Mouse (Mus musculus): Measurements from ENCODE around the gene Kcnj2. TPM values are rescaled to one million over a fixed set of nuclear protein-coding genes. Genes with fewer than 3 reads are reported as not detected.

The Kcnj2 gene
- polyA plus RNA-seq, 1 experiment = not detected

DNA sequence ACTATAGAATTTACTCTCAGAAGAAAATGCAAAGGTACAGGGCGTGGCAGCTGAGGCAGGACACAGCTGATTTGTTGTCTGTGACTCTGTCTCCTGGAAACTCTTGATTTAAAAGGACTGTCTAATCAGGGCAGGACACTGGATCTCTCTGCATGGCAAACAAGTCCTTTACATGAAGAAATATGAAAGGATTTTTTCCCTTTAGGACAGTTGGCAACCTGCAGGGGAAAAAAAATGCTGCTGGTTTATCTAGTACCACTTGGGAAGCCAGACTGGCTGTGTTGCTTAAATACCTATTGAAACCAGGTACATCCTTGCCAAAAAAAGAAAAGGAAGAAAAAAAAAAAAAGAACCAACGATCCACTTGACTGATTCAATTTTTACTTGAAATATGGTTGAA lies 17.0 kb downstream of the Kcnj2 start:
- H3K4me1 ChIP-seq (ENCODE audit: control insufficient read depth) = no peaks in the 10 kb centered on the region
- no peaks in the 10 kb centered on the region for H3K9me3 ChIP-seq (ENCODE audit: control insufficient read depth, low read length)
- no peak for TF ChIP-seq TAL1 (IDR thresholded peaks at IDR 0.05; ENCODE audit: low read length)
- H3K4me3 ChIP-seq (replicated peaks) = no peak overlapping the region
- H3K36me3 ChIP-seq (ENCODE audit: control insufficient read depth) = no peaks in the 10 kb centered on the region
- no peaks in the 10 kb centered on the region for H3K27me3 ChIP-seq (ENCODE audit: control insufficient read depth)

DNA sequence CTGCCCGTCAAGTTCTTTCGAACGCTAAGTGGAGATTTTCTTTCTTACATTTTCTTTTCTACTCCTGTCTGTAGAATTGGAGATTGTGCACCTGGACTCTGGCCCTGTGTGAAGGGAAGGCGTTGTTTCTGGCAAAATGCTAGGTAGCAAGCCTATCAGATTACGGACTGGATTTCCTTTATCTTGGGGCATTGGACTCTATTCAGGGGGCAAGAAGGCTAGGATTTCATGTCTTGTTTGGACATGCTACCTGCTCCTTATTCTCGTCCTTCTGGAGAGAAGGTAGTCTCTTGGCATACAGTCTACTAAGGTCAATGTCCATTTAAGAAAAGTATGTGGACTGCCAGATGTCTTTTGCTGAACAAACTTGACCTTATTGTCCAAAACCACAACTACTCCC lies 21.0 kb downstream of the Kcnj2 start:
- no peak for TF ChIP-seq TAL1 (IDR thresholded peaks at IDR 0.05; ENCODE audit: low read length)
- TF ChIP-seq GATA1 (IDR thresholded peaks at IDR 0.05; ENCODE audit: low read length) = no peak
- no peak overlapping the region for H3K4me3 ChIP-seq (replicated peaks)
- no peaks in the 10 kb centered on the region for H3K27me3 ChIP-seq (ENCODE audit: control insufficient read depth)
- H3K9me3 ChIP-seq (ENCODE audit: control insufficient read depth, low read length) = no peaks in the 10 kb centered on the region
- H3K4me1 ChIP-seq (ENCODE audit: control insufficient read depth) = no peaks in the 10 kb centered on the region
- no peaks in the 10 kb centered on the region for H3K36me3 ChIP-seq (ENCODE audit: control insufficient read depth)

DNA sequence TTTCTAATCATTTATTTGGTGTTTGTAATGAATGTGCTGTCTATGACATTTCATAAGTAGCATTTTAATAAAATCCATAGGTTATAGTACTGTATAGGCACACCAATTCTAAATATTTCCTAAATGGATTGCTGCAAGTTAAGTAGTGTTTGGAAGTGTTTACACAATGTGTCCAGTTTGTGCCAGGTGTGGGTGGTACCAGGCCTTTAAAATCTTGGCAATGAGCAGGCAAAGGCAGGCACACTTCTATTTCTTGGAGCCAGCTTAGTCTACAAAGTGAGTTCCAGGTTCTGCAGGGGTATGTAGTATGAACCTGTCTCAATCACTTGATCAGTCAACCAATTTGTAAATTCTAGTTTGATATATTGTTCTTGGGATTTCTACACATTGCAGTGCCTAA lies 22.3 kb downstream of the Kcnj2 start:
- Histone ChIP-seq H3K27me3 (ENCODE audit: control insufficient read depth) (no peaks in the 10 kb centered on the region), H3K4me1 (ENCODE audit: control insufficient read depth) (no peaks in the 10 kb centered on the region), H3K4me3 (replicated peaks) (no peak overlapping the region), H3K9me3 (ENCODE audit: control insufficient read depth, low read length) (no peaks in the 10 kb centered on the region), H3K36me3 (ENCODE audit: control insufficient read depth) (no peaks in the 10 kb centered on the region)
- no peak for TF ChIP-seq TAL1 (IDR thresholded peaks at IDR 0.05; ENCODE audit: low read length)
- no peak for TF ChIP-seq GATA1 (IDR thresholded peaks at IDR 0.05; ENCODE audit: low read length)

DNA sequence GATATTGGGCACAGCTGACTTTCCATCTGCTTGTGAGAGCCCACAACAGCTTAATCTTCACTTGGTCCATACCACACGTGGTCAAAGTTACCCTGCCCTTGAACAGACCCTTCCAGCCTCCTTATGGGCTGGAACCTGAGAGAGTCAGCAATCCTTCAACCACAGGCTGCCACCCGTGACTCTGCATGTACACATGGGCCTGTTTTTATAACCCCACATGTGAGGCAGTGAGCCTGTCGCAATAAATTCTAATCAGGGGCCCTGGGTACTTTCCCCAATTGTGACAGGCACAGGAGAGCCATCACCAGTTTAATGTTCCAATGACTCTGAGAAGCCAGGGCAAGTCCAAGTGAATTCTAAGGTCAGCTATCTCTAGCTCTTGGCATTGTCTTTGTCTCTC lies 22.8 kb downstream of the Kcnj2 start:
- Histone ChIP-seq H3K9me3 (ENCODE audit: control insufficient read depth, low read length) (no peaks in the 10 kb centered on the region), H3K4me3 (replicated peaks) (no peak overlapping the region), H3K4me1 (ENCODE audit: control insufficient read depth) (no peaks in the 10 kb centered on the region), H3K36me3 (ENCODE audit: control insufficient read depth) (no peaks in the 10 kb centered on the region), H3K27me3 (ENCODE audit: control insufficient read depth) (no peaks in the 10 kb centered on the region)
- no peak for TF ChIP-seq GATA1 (IDR thresholded peaks at IDR 0.05; ENCODE audit: low read length)
- no peak for TF ChIP-seq TAL1 (IDR thresholded peaks at IDR 0.05; ENCODE audit: low read length)

DNA sequence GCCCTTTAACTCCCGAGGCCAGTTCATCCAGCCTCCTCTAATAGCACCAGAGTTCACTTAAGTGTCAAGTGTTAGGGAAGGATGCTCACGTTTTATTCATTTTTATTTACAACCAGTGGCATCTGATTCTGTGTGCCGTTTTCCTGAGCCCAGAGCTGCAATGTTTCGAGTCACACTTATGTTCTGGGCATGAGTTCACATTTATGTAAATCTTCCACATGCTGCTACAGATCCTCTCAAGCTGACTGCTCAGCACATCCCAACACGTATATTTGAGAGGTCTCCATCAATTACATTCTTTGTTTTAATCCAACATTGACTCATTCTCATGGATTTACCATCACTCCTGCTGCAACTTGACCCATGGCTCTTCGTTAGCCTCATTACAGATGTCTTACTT lies 25.2 kb downstream of the Kcnj2 start:
- no peak overlapping the region for H3K4me3 ChIP-seq (replicated peaks)
- H3K4me1 ChIP-seq (ENCODE audit: control insufficient read depth) = no peaks in the 10 kb centered on the region
- TF ChIP-seq TAL1 (IDR thresholded peaks at IDR 0.05; ENCODE audit: low read length) (no peak), GATA1 (IDR thresholded peaks at IDR 0.05; ENCODE audit: low read length) (no peak)

DNA sequence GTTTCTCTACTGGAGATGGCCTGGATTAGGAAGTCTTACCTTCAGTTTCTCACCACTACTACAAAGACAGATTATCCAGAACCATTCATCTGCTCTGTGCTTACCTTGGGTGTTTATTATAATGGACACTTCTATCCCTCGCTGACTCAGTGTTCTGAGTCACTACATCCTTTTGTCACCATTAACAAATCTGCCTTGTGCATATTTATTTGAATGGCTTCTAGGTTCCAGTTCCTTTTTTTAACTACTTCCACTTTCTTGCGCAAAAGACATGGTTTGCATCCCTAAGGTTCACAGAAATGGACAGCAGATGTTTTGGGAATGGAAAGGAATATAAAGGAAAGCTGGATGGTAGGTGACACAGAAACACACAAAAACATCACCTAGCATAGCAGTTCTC lies 27.0 kb downstream of the Kcnj2 start:
- Histone ChIP-seq H3K36me3 (ENCODE audit: control insufficient read depth) (no peaks in the 10 kb centered on the region), H3K4me3 (replicated peaks) (no peak overlapping the region), H3K27me3 (ENCODE audit: control insufficient read depth) (no peaks in the 10 kb centered on the region), H3K9me3 (ENCODE audit: control insufficient read depth, low read length) (no peaks in the 10 kb centered on the region), H3K4me1 (ENCODE audit: control insufficient read depth) (no peaks in the 10 kb centered on the region)
- no peak for TF ChIP-seq TAL1 (IDR thresholded peaks at IDR 0.05; ENCODE audit: low read length)
- no peak for TF ChIP-seq GATA1 (IDR thresholded peaks at IDR 0.05; ENCODE audit: low read length)

More for the DNA sequence above, 25.2 kb downstream of the Kcnj2 start:
- H3K36me3 ChIP-seq (ENCODE audit: control insufficient read depth) = no peaks in the 10 kb centered on the region
- no peaks in the 10 kb centered on the region for H3K9me3 ChIP-seq (ENCODE audit: control insufficient read depth, low read length)
- no peaks in the 10 kb centered on the region for H3K27me3 ChIP-seq (ENCODE audit: control insufficient read depth)

DNA sequence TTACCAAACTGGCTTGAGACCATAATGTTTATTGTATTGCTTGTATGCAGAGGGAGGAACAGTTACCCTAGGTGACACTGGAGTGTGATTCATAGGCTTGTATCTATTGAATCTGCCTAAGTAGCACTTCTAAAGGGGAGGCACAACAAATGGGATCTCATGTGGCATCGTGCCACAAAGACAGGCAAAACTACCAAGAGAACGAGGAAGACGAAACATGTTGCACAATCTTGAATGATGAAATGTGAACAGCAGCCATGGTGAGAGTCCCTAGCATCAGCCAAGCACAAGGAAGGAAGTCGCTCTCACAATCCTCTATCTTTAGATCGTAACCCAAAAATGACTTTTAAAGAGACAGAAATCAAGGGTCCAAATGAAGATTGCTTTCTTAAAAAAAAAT lies 30.6 kb downstream of the Kcnj2 start:
- H3K4me1 ChIP-seq (ENCODE audit: control insufficient read depth) = no peaks in the 10 kb centered on the region
- H3K27me3 ChIP-seq (ENCODE audit: control insufficient read depth) = no peaks in the 10 kb centered on the region
- no peaks in the 10 kb centered on the region for H3K9me3 ChIP-seq (ENCODE audit: control insufficient read depth, low read length)
- TF ChIP-seq TAL1 (IDR thresholded peaks at IDR 0.05; ENCODE audit: low read length) = no peak
- TF ChIP-seq GATA1 (IDR thresholded peaks at IDR 0.05; ENCODE audit: low read length) = no peak
- no peaks in the 10 kb centered on the region for H3K36me3 ChIP-seq (ENCODE audit: control insufficient read depth)
- no peak overlapping the region for H3K4me3 ChIP-seq (replicated peaks)

DNA sequence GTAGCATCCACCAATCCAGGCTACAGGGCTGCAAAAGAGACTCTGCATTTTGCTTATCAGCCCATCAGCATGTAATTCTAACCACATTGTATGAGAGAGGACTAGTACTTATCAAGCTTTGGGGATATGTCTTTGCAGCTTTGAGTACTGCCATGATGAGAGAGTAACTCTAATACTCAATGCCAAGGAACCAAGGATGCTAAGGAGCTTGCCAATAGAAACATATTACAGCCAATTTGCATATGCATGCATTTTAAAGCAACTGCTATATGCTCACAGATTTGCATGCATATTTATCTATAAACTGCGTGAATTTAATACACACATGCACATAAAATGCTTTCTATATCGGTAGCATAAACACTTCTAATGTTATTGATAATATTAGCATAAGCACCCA lies 34.2 kb downstream of the Kcnj2 start:
- Histone ChIP-seq H3K4me1 (ENCODE audit: control insufficient read depth) (no peaks in the 10 kb centered on the region), H3K27me3 (ENCODE audit: control insufficient read depth) (no peaks in the 10 kb centered on the region), H3K9me3 (ENCODE audit: control insufficient read depth, low read length) (no peaks in the 10 kb centered on the region), H3K4me3 (replicated peaks) (no peak overlapping the region), H3K36me3 (ENCODE audit: control insufficient read depth) (no peaks in the 10 kb centered on the region)
- TF ChIP-seq GATA1 (IDR thresholded peaks at IDR 0.05; ENCODE audit: low read length) (no peak), TAL1 (IDR thresholded peaks at IDR 0.05; ENCODE audit: low read length) (no peak)

DNA sequence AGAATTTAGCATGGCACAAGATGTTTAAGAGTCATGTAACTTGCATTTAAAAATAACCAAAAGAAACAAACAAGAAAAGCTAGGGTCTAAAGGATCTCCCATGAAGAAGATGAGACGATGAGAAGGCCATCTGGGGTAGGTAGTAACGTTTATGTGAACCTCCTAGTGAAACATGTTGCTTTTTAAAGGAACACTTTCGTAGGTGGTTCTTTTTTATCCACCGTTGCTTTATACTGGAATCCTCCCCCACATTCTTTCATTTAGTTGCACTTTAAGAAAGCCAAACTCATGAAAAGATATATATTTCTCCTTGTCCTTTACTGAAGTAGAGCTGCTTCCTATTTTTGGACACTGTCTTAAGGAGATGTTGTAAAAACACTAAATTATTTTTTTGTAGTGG lies 34.7 kb downstream of the Kcnj2 start:
- no peaks in the 10 kb centered on the region for H3K4me1 ChIP-seq (ENCODE audit: control insufficient read depth)
- H3K9me3 ChIP-seq (ENCODE audit: control insufficient read depth, low read length) = no peaks in the 10 kb centered on the region
- no peak overlapping the region for H3K4me3 ChIP-seq (replicated peaks)
- no peaks in the 10 kb centered on the region for H3K36me3 ChIP-seq (ENCODE audit: control insufficient read depth)
- no peaks in the 10 kb centered on the region for H3K27me3 ChIP-seq (ENCODE audit: control insufficient read depth)
- TF ChIP-seq TAL1 (IDR thresholded peaks at IDR 0.05; ENCODE audit: low read length) (no peak), GATA1 (IDR thresholded peaks at IDR 0.05; ENCODE audit: low read length) (no peak)

DNA sequence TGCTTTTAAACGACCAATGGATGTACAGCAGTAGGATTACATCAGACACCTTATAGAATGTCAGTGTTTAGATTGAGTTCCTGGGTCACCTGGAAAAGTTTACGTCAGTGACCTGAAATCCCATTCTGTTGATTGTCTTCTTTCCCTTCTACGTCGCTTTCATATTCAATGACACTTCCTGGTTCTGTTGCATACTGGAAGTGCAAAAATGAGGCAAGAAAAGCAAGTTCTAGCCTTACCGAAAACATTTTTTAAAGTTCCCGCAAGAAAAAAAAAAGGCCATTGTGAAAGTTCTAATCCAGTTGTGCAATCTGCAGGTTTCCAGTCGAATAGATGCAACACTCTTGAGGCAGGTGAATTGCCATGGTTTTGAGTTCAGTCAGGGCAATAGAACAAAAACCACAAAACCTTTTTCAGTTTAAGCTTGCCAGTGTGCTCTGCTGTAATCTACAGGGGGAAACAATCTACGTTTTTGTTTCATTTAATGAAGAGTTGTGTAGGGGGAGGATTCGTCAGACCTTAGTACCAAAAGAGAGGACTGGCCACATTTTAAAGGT lies 35.7 kb downstream of the Kcnj2 start:
- H3K27me3 ChIP-seq (ENCODE audit: control insufficient read depth) = no peaks in the 10 kb centered on the region
- no peak overlapping the region for H3K4me3 ChIP-seq (replicated peaks)
- H3K9me3 ChIP-seq (ENCODE audit: control insufficient read depth, low read length) = no peaks in the 10 kb centered on the region
- no peaks in the 10 kb centered on the region for H3K36me3 ChIP-seq (ENCODE audit: control insufficient read depth)
- no peaks in the 10 kb centered on the region for H3K4me1 ChIP-seq (ENCODE audit: control insufficient read depth)
- TF ChIP-seq GATA1 (IDR thresholded peaks at IDR 0.05; ENCODE audit: low read length) = no peak
- no peak for TF ChIP-seq TAL1 (IDR thresholded peaks at IDR 0.05; ENCODE audit: low read length)
